Mouse (Mus musculus) forebrain, embryonic 12.5 days (tissue): Measurements from ENCODE around the gene Glis3. TPM values are rescaled to one million over a fixed set of nuclear protein-coding genes. Genes with fewer than 3 reads are reported as not detected.

Experiments
- ATAC-seq: fragments of 200-750 bp; cut with Nextera tagmentation; 2 replicates; pipeline ENCODE4 v1.8.0; 2017; ENCODE audit warnings: moderate TSS enrichment; ENCODE audit not compliant: low FRiP score
- H3K27ac ChIP-seq: fragments of 300-500 bp; sonication (generic); 2 replicates; pipeline ENCODE4 v1.5.1; 2016; ENCODE audit warnings: mild to moderate bottlenecking
- H3K27me3 ChIP-seq: fragments of 300-500 bp; sonication (generic); 2 replicates; pipeline ENCODE4 v1.6.1; 2016; ENCODE audit warnings: mild to moderate bottlenecking
- H3K36me3 ChIP-seq: fragments of 300-500 bp; sonication (generic); replicated peaks from 2 replicates; pipeline ENCODE4 v1.6.1; 2016; ENCODE audit warnings: mild to moderate bottlenecking
- H3K4me1 ChIP-seq: fragments of 300-500 bp; sonication (generic); 2 replicates; pipeline ENCODE4 v1.6.1; 2016
- H3K4me2 ChIP-seq: fragments of 300-500 bp; sonication (generic); 2 replicates; pipeline ENCODE4 v1.6.1; 2016; ENCODE audit warnings: mild to moderate bottlenecking, moderate library complexity
- H3K4me3 ChIP-seq: fragments of 300-500 bp; sonication (generic); replicated peaks from 2 replicates; pipeline ENCODE4 v1.5.1; 2016; ENCODE audit warnings: mild to moderate bottlenecking
- H3K9ac ChIP-seq: fragments of 300-500 bp; sonication (generic); 2 replicates; pipeline ENCODE4 v1.6.1; 2016; ENCODE audit warnings: mild to moderate bottlenecking
- H3K9me3 ChIP-seq: fragments of 300-500 bp; sonication (generic); 2 replicates; pipeline ENCODE4 v1.6.1; 2016
- WGBS: fragments of 180-500 bp; shearing (Covaris S2); methylation state at CpG from one replicate; pipeline ENCODE4 v1.1.7; 2016; 5-methylcytosine and 5-hydroxymethylcytosine counted together
- polyA plus RNA-seq: library from polyadenylated mRNA; unstranded; fragments of >200 nt; fragmentation: Nextera tagmentation; extraction: Ambion mirVana; gene quantifications from 2 replicates; pipeline ENCODE4 v1.2.1, GENCODE M21; 2016

The Glis3 gene
- polyA plus RNA-seq, 1 experiment from 2014 or later = 2.6 TPM

DNA sequence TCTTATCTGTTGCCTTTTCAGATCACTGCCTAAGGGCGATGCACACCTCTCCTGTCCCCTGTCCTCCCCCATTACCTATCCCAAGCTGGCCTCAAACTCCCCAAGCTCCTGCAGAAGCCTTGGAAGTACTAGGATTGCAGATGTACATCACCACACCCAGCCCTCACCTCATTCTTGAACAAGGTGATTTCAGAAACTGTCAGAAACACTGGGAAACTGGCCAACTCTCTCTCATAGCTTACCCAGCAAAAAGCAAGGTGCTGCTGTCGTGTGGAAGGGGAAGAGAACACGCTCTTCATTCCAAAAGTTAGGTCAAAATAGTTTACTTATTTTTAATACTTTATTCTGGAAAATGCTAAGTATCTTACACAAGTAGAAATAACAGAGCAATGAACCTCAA lies 160.6 kb downstream of the Glis3 start:
- ATAC-seq = no peak
- Histone ChIP-seq H3K4me1 (peaks cover 15% of the 10 kb centered on the region), H3K36me3 (no peaks in the 10 kb centered on the region), H3K4me3 (no peak overlapping the region), H3K4me2 (no peak overlapping the region), H3K27me3 (no peaks in the 10 kb centered on the region), H3K27ac (no peak overlapping the region), H3K9ac (no peak overlapping the region), H3K9me3 (no peaks in the 10 kb centered on the region)
- 81% methylated on average over 3 of the region's 3 CpGs for WGBS

DNA sequence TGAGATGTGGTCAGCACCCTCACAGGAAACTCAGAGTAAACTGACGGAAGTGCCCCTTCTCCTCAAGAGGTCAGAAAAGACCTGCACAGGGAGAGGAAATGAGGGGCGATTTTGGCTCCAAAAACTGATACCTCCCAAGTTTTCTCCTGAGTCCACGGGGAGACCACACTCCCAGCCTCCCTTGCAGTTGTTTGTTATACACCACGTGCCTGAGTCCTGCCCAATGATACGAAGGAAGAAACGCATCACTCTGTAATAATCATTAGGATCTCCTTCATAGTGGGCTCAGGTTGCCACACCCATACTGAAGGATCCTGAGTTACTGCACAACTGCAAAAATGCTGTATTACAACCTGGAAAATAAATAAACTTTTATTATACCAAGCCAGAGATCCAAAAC lies 161.0 kb downstream of the Glis3 start:
- 88% methylated on average over 6 of the region's 6 CpGs for WGBS
- Histone ChIP-seq H3K36me3 (no peaks in the 10 kb centered on the region), H3K27me3 (no peaks in the 10 kb centered on the region), H3K4me3 (no peak overlapping the region), H3K4me2 (no peak overlapping the region), H3K9me3 (no peaks in the 10 kb centered on the region), H3K4me1 (peaks cover 15% of the 10 kb centered on the region), H3K27ac (no peak overlapping the region), H3K9ac (no peak overlapping the region)
- no peak for ATAC-seq

DNA sequence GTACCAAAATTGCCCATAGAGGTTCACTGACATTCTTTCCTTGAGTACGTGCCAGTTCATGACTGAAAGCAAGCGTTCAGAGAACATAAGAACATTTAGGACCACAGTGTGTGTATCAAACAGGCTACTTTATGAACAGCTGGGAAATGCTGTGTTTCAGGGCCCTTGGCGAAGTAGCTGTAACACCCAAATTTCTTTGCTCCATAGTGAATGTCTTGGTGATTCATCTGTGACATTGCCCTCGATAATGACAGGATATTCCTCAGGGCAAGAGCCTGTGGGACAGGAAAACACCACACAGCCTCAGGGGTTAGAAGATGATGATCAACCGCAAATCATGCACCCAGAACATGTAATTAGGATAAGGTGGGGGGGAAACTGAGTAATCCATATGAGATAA lies 161.6 kb downstream of the Glis3 start:
- 79% methylated on average over 5 of the region's 5 CpGs for WGBS
- no peak overlapping the region for H3K4me2 ChIP-seq
- H3K9ac ChIP-seq = no peak overlapping the region
- H3K27me3 ChIP-seq = no peaks in the 10 kb centered on the region
- H3K36me3 ChIP-seq = no peaks in the 10 kb centered on the region
- no peak overlapping the region for H3K4me3 ChIP-seq
- H3K9me3 ChIP-seq = no peaks in the 10 kb centered on the region
- ATAC-seq = no peak
- H3K4me1 ChIP-seq = peaks cover 15% of the 10 kb centered on the region
- no peak overlapping the region for H3K27ac ChIP-seq

DNA sequence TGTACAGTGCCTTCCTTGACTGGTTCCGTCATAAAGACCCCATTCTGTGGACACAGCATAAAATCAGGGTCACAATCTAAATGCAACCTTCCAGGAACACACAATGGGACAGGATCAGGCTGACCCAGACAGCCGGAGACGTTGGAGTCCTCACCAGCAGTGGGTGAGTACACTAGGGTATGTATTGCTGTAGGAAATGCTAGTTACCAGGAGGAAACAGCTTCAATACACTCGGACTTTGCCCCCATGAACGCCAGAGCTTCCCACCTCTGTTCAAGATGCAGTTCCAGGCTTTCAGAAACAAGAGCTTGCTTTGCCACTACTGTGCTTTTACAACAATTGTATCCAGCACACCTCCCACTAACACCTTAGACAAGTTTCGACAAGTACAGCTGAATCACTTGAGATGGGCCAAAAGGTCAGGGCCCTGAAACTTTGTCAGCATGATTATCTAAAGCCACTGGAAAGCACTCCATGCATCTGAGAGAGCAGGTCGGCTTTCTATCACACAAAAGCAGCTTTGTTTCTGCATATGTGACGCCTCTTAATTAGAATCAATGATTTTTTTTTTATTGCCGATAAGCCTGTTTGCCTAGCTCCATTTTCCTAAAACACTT lies 162.3 kb downstream of the Glis3 start:
- 30% methylated on average over 9 of the region's 9 CpGs for WGBS
- H3K36me3 ChIP-seq = no peaks in the 10 kb centered on the region
- H3K4me1 ChIP-seq = peaks cover 15% of the 10 kb centered on the region
- ATAC-seq = no peak
- no peaks in the 10 kb centered on the region for H3K27me3 ChIP-seq
- no peak overlapping the region for H3K9ac ChIP-seq
- H3K4me2 ChIP-seq = no peak overlapping the region
- H3K9me3 ChIP-seq = no peaks in the 10 kb centered on the region
- H3K27ac ChIP-seq = no peak overlapping the region
- H3K4me3 ChIP-seq = no peak overlapping the region

DNA sequence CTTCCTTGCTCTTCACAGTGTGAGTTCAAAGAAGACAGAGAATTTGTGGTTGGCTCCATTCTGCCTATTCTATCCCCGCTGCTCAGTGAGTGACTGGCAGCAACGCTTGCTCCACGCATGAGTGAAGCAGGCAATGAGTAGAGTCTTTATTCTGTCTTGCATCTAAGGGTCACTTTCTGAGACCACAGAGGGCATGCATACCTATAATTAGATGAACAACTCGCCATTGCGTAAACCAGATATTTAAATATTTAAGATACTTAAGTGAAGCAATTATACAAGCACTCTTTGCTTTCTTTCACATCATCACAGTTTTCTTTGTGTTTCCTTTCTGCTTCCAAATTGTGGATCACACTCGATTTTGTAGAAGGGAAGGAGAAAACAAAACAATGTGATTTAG lies 163.4 kb downstream of the Glis3 start:
- Histone ChIP-seq H3K9me3 (no peaks in the 10 kb centered on the region), H3K27me3 (no peaks in the 10 kb centered on the region), H3K4me2 (no peak overlapping the region), H3K4me3 (no peak overlapping the region), H3K4me1 (peaks cover 15% of the 10 kb centered on the region), H3K27ac (no peak overlapping the region), H3K9ac (no peak overlapping the region), H3K36me3 (no peaks in the 10 kb centered on the region)
- ATAC-seq = no peak
- WGBS = 26% methylated on average over 6 of the region's 6 CpGs

DNA sequence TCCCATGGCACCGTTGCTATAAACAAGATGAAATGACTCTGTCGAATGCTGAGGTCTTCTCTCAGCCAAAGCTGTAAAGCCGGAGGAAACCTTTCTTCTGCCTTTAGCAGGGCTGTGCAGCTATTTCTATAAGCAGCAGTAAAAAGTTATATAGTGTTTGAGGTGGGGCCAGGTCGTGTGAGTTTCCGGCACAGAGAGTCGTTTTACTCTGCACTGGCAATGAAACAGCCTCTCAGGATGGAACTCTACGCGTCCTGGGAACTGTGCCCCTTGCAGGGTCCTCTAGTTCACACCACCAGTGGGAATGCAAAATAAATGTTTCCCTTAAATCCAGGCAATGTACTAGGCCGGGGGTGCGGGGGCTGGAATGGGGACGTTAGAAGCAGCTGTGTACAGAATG lies 167.4 kb downstream of the Glis3 start:
- H3K9me3 ChIP-seq = no peaks in the 10 kb centered on the region
- no peaks in the 10 kb centered on the region for H3K36me3 ChIP-seq
- H3K4me3 ChIP-seq = no peak overlapping the region
- H3K9ac ChIP-seq = no peak overlapping the region
- ATAC-seq = no peak
- H3K27me3 ChIP-seq = no peaks in the 10 kb centered on the region; the same call in 1 of the 2 replicates
- WGBS = 86% methylated on average over 11 of the region's 11 CpGs
- H3K27ac ChIP-seq = no peak overlapping the region
- H3K4me2 ChIP-seq = no peak overlapping the region
- peaks cover 10% of the 10 kb centered on the region for H3K4me1 ChIP-seq

DNA sequence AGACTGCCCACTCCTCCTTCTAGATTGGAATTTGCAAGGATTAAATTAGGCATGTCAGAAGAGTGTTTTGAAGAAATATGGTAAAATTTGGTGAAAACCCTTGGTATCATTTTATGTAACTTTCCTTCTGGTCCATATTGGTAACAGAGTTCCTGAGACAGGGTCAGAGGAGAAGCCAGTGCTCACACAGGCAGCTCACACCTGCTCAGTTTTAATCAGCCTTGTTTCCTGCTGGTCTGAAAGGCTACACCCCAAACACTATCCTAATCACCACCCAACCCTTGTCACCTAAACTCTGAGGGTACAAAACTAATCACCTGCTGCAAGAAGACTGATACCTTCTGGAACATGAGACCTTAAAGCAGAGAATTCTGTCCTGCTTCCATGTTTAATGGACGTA lies 168.0 kb downstream of the Glis3 start:
- Histone ChIP-seq H3K4me1 (peaks cover 8% of the 10 kb centered on the region; the same call in 1 of the 2 replicates), H3K9me3 (no peaks in the 10 kb centered on the region), H3K27me3 (no peaks in the 10 kb centered on the region; the same call in 1 of the 2 replicates), H3K36me3 (no peaks in the 10 kb centered on the region), H3K4me2 (no peak overlapping the region), H3K4me3 (no peak overlapping the region), H3K27ac (no peak overlapping the region), H3K9ac (no peak overlapping the region)
- no peak for ATAC-seq
- WGBS = 86% methylated on average over 1 of the region's 1 CpGs

DNA sequence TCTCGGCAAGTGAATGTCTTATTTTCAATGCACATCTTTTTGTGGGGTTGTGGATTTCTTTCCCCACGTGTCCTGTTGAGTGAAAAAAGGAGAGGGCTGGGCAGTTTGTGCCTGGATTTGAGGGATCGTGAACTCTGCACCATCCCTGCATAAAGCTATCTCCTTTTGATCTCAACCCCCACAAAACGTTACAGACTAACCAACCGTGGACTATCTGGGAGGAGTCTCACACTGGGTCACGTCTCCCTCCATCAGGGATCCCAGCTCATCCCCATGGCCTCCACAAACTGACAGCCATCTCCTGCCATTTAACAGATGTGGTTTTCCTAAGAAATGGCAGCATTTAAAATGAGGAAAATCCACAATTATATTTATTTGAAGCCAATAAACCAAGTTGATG lies 174.5 kb downstream of the Glis3 start:
- 64% methylated on average over 6 of the region's 6 CpGs for WGBS
- ATAC-seq = no peak
- Histone ChIP-seq H3K4me2 (no peak overlapping the region), H3K36me3 (no peaks in the 10 kb centered on the region), H3K27me3 (no peaks in the 10 kb centered on the region; the same call in 1 of the 2 replicates), H3K27ac (no peak overlapping the region), H3K9me3 (no peaks in the 10 kb centered on the region), H3K4me1 (no peaks in the 10 kb centered on the region), H3K9ac (no peak overlapping the region), H3K4me3 (no peak overlapping the region)

DNA sequence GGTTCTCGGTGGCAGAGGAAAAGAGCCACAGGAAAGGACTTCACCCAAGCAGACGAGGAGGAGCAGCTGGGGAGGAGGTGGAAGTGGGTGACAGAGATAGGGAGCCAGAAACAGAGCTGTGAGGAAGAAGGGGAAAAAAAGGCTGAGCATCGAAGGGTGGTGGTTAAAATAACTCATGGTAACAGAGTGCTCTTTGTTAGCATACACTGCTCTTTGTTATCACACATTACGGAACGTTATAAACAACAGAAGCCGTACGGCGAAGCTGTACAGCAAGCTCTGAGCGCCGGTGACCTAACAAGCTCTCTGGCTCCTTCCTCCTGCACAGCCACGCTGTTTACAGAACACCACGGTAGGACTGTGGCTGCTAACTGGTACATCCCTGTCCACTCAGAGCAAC lies 176.9 kb downstream of the Glis3 start:
- Histone ChIP-seq H3K27ac (no peak overlapping the region), H3K27me3 (no peaks in the 10 kb centered on the region; the same call in 1 of the 2 replicates), H3K4me1 (no peaks in the 10 kb centered on the region), H3K9me3 (no peaks in the 10 kb centered on the region), H3K4me2 (no peak overlapping the region), H3K4me3 (no peak overlapping the region), H3K9ac (no peak overlapping the region), H3K36me3 (no peaks in the 10 kb centered on the region)
- 78% methylated on average over 12 of the region's 12 CpGs for WGBS
- ATAC-seq = no peak

DNA sequence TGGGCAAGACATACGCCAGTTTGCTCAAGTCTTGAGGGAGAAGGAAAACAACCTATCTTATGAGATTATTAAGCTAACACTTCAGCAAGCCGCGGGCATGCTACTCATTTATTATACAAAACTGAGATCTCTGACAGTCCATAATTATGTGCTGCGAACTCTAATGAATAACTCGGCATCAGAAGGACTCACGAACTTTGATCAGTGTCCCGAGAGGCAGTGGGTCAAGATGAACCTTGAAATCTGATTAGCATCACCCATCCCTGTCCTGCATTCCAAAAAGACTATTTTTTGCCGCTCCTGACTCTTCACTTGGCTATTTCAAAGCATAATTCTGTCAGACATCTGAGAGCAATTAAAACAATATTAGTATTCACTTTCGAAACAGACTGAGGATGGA lies 178.9 kb downstream of the Glis3 start:
- 80% methylated on average over 9 of the region's 9 CpGs for WGBS

DNA sequence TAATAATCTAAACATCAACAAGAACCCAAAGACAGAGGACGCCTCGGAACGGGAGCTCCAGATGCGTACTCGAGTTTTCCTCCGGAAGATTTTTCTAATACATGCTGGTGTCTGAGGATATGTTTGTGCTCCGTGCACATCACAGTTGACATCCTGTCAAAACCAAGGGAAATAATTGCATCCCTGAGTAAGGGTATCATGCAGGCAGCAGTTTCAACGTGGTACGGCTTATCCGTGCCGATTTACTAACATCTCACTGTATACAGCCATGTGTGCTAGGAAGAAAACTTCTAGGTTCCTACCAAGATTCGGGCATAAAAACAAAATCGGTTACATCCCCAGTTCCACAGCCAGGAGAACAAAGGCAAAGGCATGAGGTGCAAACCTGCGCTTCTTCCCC lies 179.4 kb downstream of the Glis3 start:
- Histone ChIP-seq H3K9ac (no peak overlapping the region), H3K4me2 (no peak overlapping the region), H3K27me3 (no peaks in the 10 kb centered on the region; the same call in 1 of the 2 replicates), H3K36me3 (no peaks in the 10 kb centered on the region), H3K4me3 (no peak overlapping the region), H3K4me1 (no peaks in the 10 kb centered on the region), H3K27ac (no peak overlapping the region), H3K9me3 (no peaks in the 10 kb centered on the region)
- 89% methylated on average over 14 of the region's 14 CpGs for WGBS
- no peak for ATAC-seq

More for the DNA sequence above, 178.9 kb downstream of the Glis3 start:
- Histone ChIP-seq H3K4me2 (no peak overlapping the region), H3K4me1 (no peaks in the 10 kb centered on the region), H3K36me3 (no peaks in the 10 kb centered on the region), H3K9me3 (no peaks in the 10 kb centered on the region), H3K4me3 (no peak overlapping the region), H3K27me3 (no peaks in the 10 kb centered on the region; the same call in 1 of the 2 replicates), H3K9ac (no peak overlapping the region), H3K27ac (no peak overlapping the region)
- no peak for ATAC-seq

DNA sequence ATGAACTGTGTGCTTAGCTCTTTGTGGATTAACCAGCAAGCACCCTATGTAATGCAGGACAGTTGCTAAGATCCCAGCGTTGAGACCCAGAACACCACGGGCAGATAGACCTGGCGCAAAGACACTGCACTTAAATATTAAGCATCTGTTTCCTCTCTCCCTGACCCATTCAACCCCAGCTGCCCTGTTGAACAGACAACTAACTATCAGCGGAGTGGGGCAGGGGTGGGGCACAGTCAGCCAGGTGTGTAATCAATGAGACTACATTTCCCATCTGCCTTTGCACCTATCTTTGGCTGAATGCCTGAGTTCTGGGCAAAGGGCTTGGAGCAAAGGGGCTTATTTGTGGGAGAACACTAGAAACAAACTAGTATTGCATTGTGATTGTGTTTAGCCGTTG lies 180.1 kb downstream of the Glis3 start:
- Histone ChIP-seq H3K9ac (no peak overlapping the region), H3K27me3 (no peaks in the 10 kb centered on the region; the same call in 1 of the 2 replicates), H3K4me1 (no peaks in the 10 kb centered on the region), H3K27ac (no peak overlapping the region), H3K9me3 (no peaks in the 10 kb centered on the region), H3K4me2 (no peak overlapping the region), H3K4me3 (no peak overlapping the region), H3K36me3 (no peaks in the 10 kb centered on the region)
- 88% methylated on average over 5 of the region's 5 CpGs for WGBS
- ATAC-seq = no peak

DNA sequence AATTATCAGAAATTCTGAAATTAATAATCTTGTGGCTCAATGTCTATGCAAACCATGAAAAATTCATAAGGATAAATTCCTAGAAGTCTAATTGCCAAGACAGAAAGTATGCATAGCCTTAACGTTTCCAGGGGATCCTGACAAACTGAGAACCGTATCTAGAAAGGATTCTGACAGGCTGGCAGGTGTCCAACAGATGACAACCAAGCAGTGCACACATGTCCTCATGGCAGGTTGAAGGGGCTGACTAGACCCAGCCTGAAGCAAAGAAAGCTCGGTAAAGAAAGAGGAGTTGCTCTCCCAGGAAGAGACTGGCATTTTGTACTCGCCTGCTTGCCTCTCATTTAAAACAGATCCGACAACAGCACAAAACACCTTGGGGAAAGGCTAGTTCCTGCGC lies 184.0 kb downstream of the Glis3 start:
- H3K9ac ChIP-seq = no peak overlapping the region
- H3K4me2 ChIP-seq = no peak overlapping the region
- H3K4me3 ChIP-seq = no peak overlapping the region
- no peaks in the 10 kb centered on the region for H3K4me1 ChIP-seq
- WGBS = 81% methylated on average over 6 of the region's 6 CpGs
- no peaks in the 10 kb centered on the region for H3K36me3 ChIP-seq
- no peak overlapping the region for H3K27ac ChIP-seq
- no peak for ATAC-seq
- no peaks in the 10 kb centered on the region for H3K9me3 ChIP-seq
- no peaks in the 10 kb centered on the region; the same call in 1 of the 2 replicates for H3K27me3 ChIP-seq
